Mouse (Mus musculus) stomach, embryonic 14.5 days (tissue): ENCODE data around the gene Ahsa1. TPM values are rescaled to one million over a fixed set of nuclear protein-coding genes. Genes with fewer than 3 reads are reported as not detected.

ENCODE experiments used
- ATAC-seq: fragments of 200-750 bp; cut with Nextera tagmentation; 2 replicates; pipeline ENCODE4 v1.8.0; 2017; ENCODE audit warnings: low read depth, moderate TSS enrichment; ENCODE audit not compliant: insufficient number of reproducible peaks, insufficient read depth, low FRiP score
- H3K27ac ChIP-seq: fragments of 300-500 bp; sonication (generic); 2 replicates; pipeline ENCODE4 v1.5.1; 2014; ENCODE audit warnings: mild to moderate bottlenecking, low read length, moderate library complexity, mixed read lengths
- H3K27me3 ChIP-seq: fragments of 300-500 bp; sonication (generic); 2 replicates; pipeline ENCODE4 v1.6.1; 2014; ENCODE audit warnings: low read length, control low read depth, mixed read lengths; ENCODE audit not compliant: control insufficient read depth, insufficient read depth
- H3K36me3 ChIP-seq: fragments of 300-500 bp; sonication (generic); 2 replicates; pipeline ENCODE4 v1.6.1; 2014; ENCODE audit warnings: mild to moderate bottlenecking, control low read depth, low read length, moderate library complexity, mixed read lengths; ENCODE audit not compliant: control insufficient read depth, insufficient read depth
- H3K4me1 ChIP-seq: fragments of 300-500 bp; sonication (generic); 2 replicates; pipeline ENCODE4 v1.6.1; 2014; ENCODE audit warnings: low read length, control low read depth, mixed read lengths; ENCODE audit not compliant: control insufficient read depth, insufficient read depth
- H3K4me2 ChIP-seq: fragments of 300-500 bp; sonication (generic); replicated peaks from 2 replicates; pipeline ENCODE4 v1.6.1; 2014; ENCODE audit warnings: low read depth, low read length, control low read depth
- H3K4me3 ChIP-seq: fragments of 300-500 bp; sonication (generic); 2 replicates; pipeline ENCODE4 v1.5.1; 2014; ENCODE audit warnings: low read depth, low read length, control low read depth
- H3K9ac ChIP-seq: fragments of 300-500 bp; sonication (generic); replicated peaks from 2 replicates; pipeline ENCODE4 v1.6.1; 2014; ENCODE audit warnings: low read depth, mild to moderate bottlenecking, control low read depth, low read length, moderate library complexity, mixed read lengths
- H3K9me3 ChIP-seq: fragments of 300-500 bp; sonication (generic); 2 replicates; pipeline ENCODE4 v1.6.1; 2016; ENCODE audit warnings: low read depth, low read length, control low read depth; ENCODE audit not compliant: control insufficient read depth
- WGBS: fragments of 180-500 bp; shearing (Covaris S2); extraction: QIAGEN DNeasy Blood & Tissue Kit; methylation state at CpG from one replicate; pipeline ENCODE4 v1.1.7; 2014; 5-methylcytosine and 5-hydroxymethylcytosine counted together
- polyA plus RNA-seq: library from polyadenylated mRNA; unstranded; fragments of >200 nt; fragmentation: Nextera tagmentation; extraction: Ambion mirVana; gene quantifications from 2 replicates; pipeline ENCODE4 v1.2.1, GENCODE M21; 2014

Ahsa1 gene
- polyA plus RNA-seq, 1 experiment from 2014 or later, result 176 TPM

- 96% methylated on average over 1 of the region's 1 CpGs for WGBS
- Histone ChIP-seq H3K9ac (no peak within 1 kb of the TSS), H3K27me3 (no peaks in the 10 kb centered on the region), H3K4me3 (no peak within 1 kb of the TSS), H3K36me3 (peaks cover 40% of the 10 kb centered on the region), H3K27ac (no peak within 1 kb of the TSS), H3K4me2 (no peak within 1 kb of the TSS), H3K4me1 (no peaks in the 10 kb centered on the region), H3K9me3 (no peaks in the 10 kb centered on the region)
- no peak for ATAC-seq
These were observed 27.6 kb upstream of the Ahsa1 start, which contains the start of gene Noxred1 for GRCm38 (mm10) chr12:87238632-87239031. Gene Noxred1, minus strand, starts transcription at chr12:87238732.

GRCm38 (mm10) chr12:87250161-87250560, 16.1 kb upstream of the Ahsa1 start:
- Histone ChIP-seq H3K27me3 (no peaks in the 10 kb centered on the region), H3K9ac (no peak overlapping the region), H3K4me2 (no peak overlapping the region), H3K4me1 (no peaks in the 10 kb centered on the region), H3K9me3 (no peaks in the 10 kb centered on the region), H3K4me3 (no peak overlapping the region), H3K27ac (no peak overlapping the region), H3K36me3 (peaks cover 60% of the 10 kb centered on the region)
- no peak for ATAC-seq
- 82% methylated on average over 6 of the region's 6 CpGs for WGBS

GRCm38 (mm10) chr12:87253878-87254277, 12.4 kb upstream of the Ahsa1 start:
- Histone ChIP-seq H3K9me3 (no peaks in the 10 kb centered on the region), H3K27me3 (no peaks in the 10 kb centered on the region), H3K9ac (no peak overlapping the region), H3K4me3 (no peak overlapping the region), H3K36me3 (peaks cover 76% of the 10 kb centered on the region), H3K4me1 (no peaks in the 10 kb centered on the region), H3K4me2 (no peak overlapping the region), H3K27ac (no peak overlapping the region)
- WGBS, result 92% methylated on average over 6 of the region's 6 CpGs
- no peak for ATAC-seq

GRCm38 (mm10) chr12:87256629-87257028, 9.7 kb upstream of the Ahsa1 start:
- ATAC-seq, result no peak
- Histone ChIP-seq H3K27me3 (no peaks in the 10 kb centered on the region), H3K27ac (no peak overlapping the region), H3K4me1 (no peaks in the 10 kb centered on the region), H3K9ac (no peak overlapping the region), H3K9me3 (no peaks in the 10 kb centered on the region), H3K4me3 (no peak overlapping the region), H3K4me2 (no peak overlapping the region), H3K36me3 (peaks cover 66% of the 10 kb centered on the region)
- WGBS, result 95% methylated on average over 5 of the region's 5 CpGs

- H3K9ac ChIP-seq, result no peak overlapping the region
- no peak overlapping the region for H3K4me3 ChIP-seq
- H3K27me3 ChIP-seq, result no peaks in the 10 kb centered on the region
- no peak overlapping the region for H3K4me2 ChIP-seq
- H3K27ac ChIP-seq, result no peak overlapping the region
- ATAC-seq, result no peak
- WGBS, result 98% methylated on average over 8 of the region's 8 CpGs
- H3K4me1 ChIP-seq, result no peaks in the 10 kb centered on the region
- H3K36me3 ChIP-seq, result peaks cover 57% of the 10 kb centered on the region
- H3K9me3 ChIP-seq, result no peaks in the 10 kb centered on the region
These were observed 5.7 kb upstream of the Ahsa1 start for GRCm38 (mm10) chr12:87260562-87260961.

GRCm38 (mm10) chr12:87265444-87265843, 835 bp upstream of the Ahsa1 start:
- Histone ChIP-seq H3K36me3 (peaks cover 40% of the 10 kb centered on the region), H3K4me3 (peak overlapping the region; percentile 76), H3K4me2 (peak overlapping the region; percentile 71), H3K9me3 (no peaks in the 10 kb centered on the region), H3K9ac (peak overlapping the region; percentile 75), H3K4me1 (peaks cover 9% of the 10 kb centered on the region), H3K27ac (peak overlapping the region; percentile 40; the same call in 1 of the 2 replicates), H3K27me3 (no peaks in the 10 kb centered on the region)
- no peak for ATAC-seq
- WGBS, result 15% methylated on average over 11 of the region's 11 CpGs

GRCm38 (mm10) chr12:87266827-87267603, 736 bp downstream of the Ahsa1 start:
- H3K27ac ChIP-seq, result peak overlapping the region; percentile 84
- peaks cover 43% of the 10 kb centered on the region for H3K36me3 ChIP-seq
- under 1% methylated on average over 31 of the region's 31 CpGs for WGBS
- no peaks in the 10 kb centered on the region for H3K9me3 ChIP-seq
- H3K27me3 ChIP-seq, result no peaks in the 10 kb centered on the region
- H3K4me2 ChIP-seq, result peak overlapping the region; percentile 83
- peak; percentile 73; the same call in 1 of the 2 replicates for ATAC-seq
- H3K4me3 ChIP-seq, result peak overlapping the region; percentile 76
- H3K9ac ChIP-seq, result peak overlapping the region; percentile 71
- peaks cover 9% of the 10 kb centered on the region for H3K4me1 ChIP-seq

- H3K9ac ChIP-seq, result 0 out of 2 replicates have a peak overlapping the region, but pooled peaks have one; percentile 71
- ATAC-seq, result no peak
- 19% methylated on average over 4 of the region's 4 CpGs for WGBS
These were observed 1.4 kb downstream of the Ahsa1 start for GRCm38 (mm10) chr12:87267682-87268081.

More at GRCm38 (mm10) chr12:87267682-87268081, 1.4 kb downstream of the Ahsa1 start:
- H3K27ac ChIP-seq, result no peak overlapping the region; the same call in 1 of the 2 replicates
- H3K9me3 ChIP-seq, result no peaks in the 10 kb centered on the region
- H3K27me3 ChIP-seq, result no peaks in the 10 kb centered on the region
- peak overlapping the region; percentile 83 for H3K4me2 ChIP-seq
- peaks cover 46% of the 10 kb centered on the region for H3K36me3 ChIP-seq
- H3K4me1 ChIP-seq, result peaks cover 9% of the 10 kb centered on the region
- H3K4me3 ChIP-seq, result peak overlapping the region; percentile 76
